Mouse (Mus musculus) heart, postnatal 0 days (tissue): ENCODE data around the gene Ssh2. TPM values are rescaled to one million over a fixed set of nuclear protein-coding genes. Genes with fewer than 3 reads are reported as not detected.
"Not testable (repeated sequence)": the region's sequence is repeated elsewhere in the genome, so short reads cannot be mapped to it uniquely, and the experiment has no call there.

Experiments used
- ATAC-seq: fragments of 200-750 bp; cut with Nextera tagmentation; 2 replicates; pipeline ENCODE4 v1.8.0; 2017; ENCODE audit warnings: low read depth, moderate number of reproducible peaks, moderate library complexity; ENCODE audit not compliant: insufficient read depth
- DNase-seq: peaks from one replicate; pipeline ENCODE4 v3.0.0-alpha.2; 2016; ENCODE audit warnings: low spot score
- H3K27ac ChIP-seq: fragments of 300-500 bp; sonication (generic); 2 replicates; pipeline ENCODE4 v1.5.1; 2014; ENCODE audit warnings: low read depth, mild to moderate bottlenecking
- H3K27me3 ChIP-seq: fragments of 300-500 bp; sonication (generic); 2 replicates; pipeline ENCODE4 v1.6.1; 2014; ENCODE audit warnings: low read length, mixed read lengths; ENCODE audit not compliant: control insufficient read depth, insufficient read depth
- H3K36me3 ChIP-seq: fragments of 300-500 bp; sonication (generic); replicated peaks from 2 replicates; pipeline ENCODE4 v1.6.1; 2014; ENCODE audit warnings: low read length, mixed read lengths; ENCODE audit not compliant: control insufficient read depth, insufficient read depth
- H3K4me1 ChIP-seq: fragments of 300-500 bp; sonication (generic); 2 replicates; pipeline ENCODE4 v1.6.1; 2014; ENCODE audit warnings: antibody characterized with exemption; ENCODE audit not compliant: control insufficient read depth, insufficient read depth
- H3K4me2 ChIP-seq: fragments of 300-500 bp; sonication (generic); 2 replicates; pipeline ENCODE4 v1.6.1; 2014; ENCODE audit warnings: low read depth, mild to moderate bottlenecking, low read length, moderate library complexity
- H3K4me3 ChIP-seq: fragments of 300-500 bp; sonication (generic); 2 replicates; pipeline ENCODE4 v1.5.1; 2014; ENCODE audit warnings: low read depth, low read length
- H3K9ac ChIP-seq: fragments of 300-500 bp; sonication (generic); replicated peaks from 2 replicates; pipeline ENCODE4 v1.6.1; 2014; ENCODE audit warnings: low read depth, low read length, mixed read lengths
- H3K9me3 ChIP-seq: fragments of 300-500 bp; sonication (generic); replicated peaks from 2 replicates; pipeline ENCODE4 v1.6.1; 2016; ENCODE audit warnings: low read length; ENCODE audit not compliant: control insufficient read depth
- CTCF ChIP-seq: IDR thresholded peaks from 2 replicates; pipeline ENCODE4 v1.5.1; 2016; ENCODE audit warnings: antibody characterized with exemption, control low read depth, low read depth
- EP300 ChIP-seq: IDR thresholded peaks from 2 replicates; pipeline ENCODE4 v1.6.1; 2016; ENCODE audit warnings: antibody characterized with exemption, low read depth
- WGBS: fragments of 180-500 bp; shearing (Covaris S2); extraction: QIAGEN DNeasy Blood & Tissue Kit; methylation state at CpG from one replicate; pipeline ENCODE4 v1.1.7; 2014; 5-methylcytosine and 5-hydroxymethylcytosine counted together
- polyA plus RNA-seq: library from polyadenylated mRNA; unstranded; fragments of >200 nt; fragmentation: Nextera tagmentation; extraction: Ambion mirVana; gene quantifications from 2 replicates; pipeline ENCODE4 v1.2.1, GENCODE M21; 2015
- total RNA-seq: library from RNA; depleted of rRNA; stranded (reverse); fragments of >200 nt; gene quantifications from 2 replicates; pipeline ENCODE4 v1.2.3, GENCODE M21; 2014; ENCODE audit warnings: low replicate concordance

Ssh2 gene
- total and polyA plus RNA-seq, 2 experiments from 2014 or later: 21.0 to 60.6 TPM

DNA sequence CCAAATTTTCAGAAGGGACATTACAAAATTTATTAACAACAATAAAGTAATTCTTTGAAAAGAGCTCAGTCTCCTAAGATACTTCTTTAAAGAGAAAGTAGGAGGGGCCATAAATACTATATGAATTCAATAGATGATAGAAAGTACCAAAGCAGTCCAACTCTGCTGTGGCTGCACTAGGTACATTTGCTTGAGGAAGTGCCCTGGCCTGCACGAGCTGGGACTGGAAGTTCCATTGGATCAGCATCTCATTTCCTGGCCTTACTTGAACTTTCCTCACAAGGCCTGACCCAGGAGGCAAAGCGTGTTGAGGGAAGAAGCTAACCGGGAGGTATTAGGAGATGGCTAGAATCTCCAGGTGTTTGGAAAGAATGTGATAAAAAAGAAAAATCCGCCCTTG, 75.4 kb downstream of the Ssh2 start:
- H3K27me3 ChIP-seq: no peaks in the 10 kb centered on the region
- no peaks in the 10 kb centered on the region for H3K36me3 ChIP-seq
- no peaks in the 10 kb centered on the region for H3K4me1 ChIP-seq
- TF ChIP-seq EP300: no peak
- no peak for TF ChIP-seq CTCF
- ATAC-seq (no peak), DNase-seq (no peak)
- no peak overlapping the region for H3K9ac ChIP-seq
- no peak overlapping the region for H3K27ac ChIP-seq
- H3K4me3 ChIP-seq: no peak overlapping the region
- 73% methylated on average over 4 of the region's 4 CpGs for WGBS
- no peak overlapping the region for H3K4me2 ChIP-seq
- H3K9me3 ChIP-seq: no peaks in the 10 kb centered on the region

DNA sequence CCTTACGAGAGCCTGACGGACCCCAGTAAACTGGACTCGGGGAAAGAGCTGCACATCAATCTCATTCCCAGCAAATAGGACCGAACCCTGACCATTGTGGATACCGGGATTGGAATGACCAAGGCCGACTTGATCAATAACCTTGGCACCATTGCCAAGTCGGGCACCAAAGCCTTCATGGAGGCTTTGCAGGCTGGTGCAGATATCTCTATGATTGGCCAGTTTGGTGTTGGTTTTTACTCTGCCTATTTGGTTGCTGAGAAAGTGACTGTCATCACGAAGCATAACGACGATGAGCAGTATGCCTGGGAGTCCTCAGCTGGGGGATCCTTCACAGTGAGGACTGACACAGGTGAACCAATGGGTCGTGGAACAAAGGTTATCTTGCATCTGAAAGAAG, 77.6 kb downstream of the Ssh2 start:
- H3K9ac ChIP-seq: not testable (repeated sequence)

DNA sequence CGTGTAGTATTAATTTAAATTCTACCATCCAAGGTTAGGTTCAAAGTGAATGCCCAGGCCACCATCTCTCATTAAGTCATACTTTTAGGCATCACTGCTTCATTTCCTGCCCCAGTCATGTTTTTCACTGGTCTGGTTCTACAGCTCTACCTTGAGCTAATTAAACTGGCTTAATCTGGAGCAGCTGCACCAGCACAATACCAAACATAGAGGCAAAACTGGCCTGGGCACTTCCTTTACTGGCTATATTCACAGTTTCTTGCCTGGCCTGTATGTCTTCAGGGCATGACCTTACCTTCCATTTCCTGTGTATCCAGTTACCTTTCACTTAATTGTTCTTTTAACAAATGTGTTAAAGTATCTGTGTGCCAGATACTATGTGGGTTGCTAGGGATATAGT, 81.2 kb downstream of the Ssh2 start:
- Histone ChIP-seq H3K27me3 (no peaks in the 10 kb centered on the region), H3K4me2 (no peak overlapping the region), H3K9ac (no peak overlapping the region), H3K4me3 (no peak overlapping the region), H3K9me3 (no peaks in the 10 kb centered on the region), H3K4me1 (no peaks in the 10 kb centered on the region), H3K36me3 (no peaks in the 10 kb centered on the region), H3K27ac (no peak overlapping the region)
- 92% methylated on average over 1 of the region's 1 CpGs for WGBS
- TF ChIP-seq EP300: no peak
- no peak for TF ChIP-seq CTCF
- DNase-seq (no peak), ATAC-seq (no peak)

More for the DNA sequence above, 77.6 kb downstream of the Ssh2 start:
- not testable (repeated sequence) for H3K36me3 ChIP-seq, DNase-seq, ATAC-seq, H3K4me3 ChIP-seq, H3K27ac ChIP-seq, H3K9me3 ChIP-seq, H3K27me3 ChIP-seq, H3K4me1 ChIP-seq, H3K4me2 ChIP-seq
- 91% methylated on average over 7 of the region's 11 CpGs for WGBS

DNA sequence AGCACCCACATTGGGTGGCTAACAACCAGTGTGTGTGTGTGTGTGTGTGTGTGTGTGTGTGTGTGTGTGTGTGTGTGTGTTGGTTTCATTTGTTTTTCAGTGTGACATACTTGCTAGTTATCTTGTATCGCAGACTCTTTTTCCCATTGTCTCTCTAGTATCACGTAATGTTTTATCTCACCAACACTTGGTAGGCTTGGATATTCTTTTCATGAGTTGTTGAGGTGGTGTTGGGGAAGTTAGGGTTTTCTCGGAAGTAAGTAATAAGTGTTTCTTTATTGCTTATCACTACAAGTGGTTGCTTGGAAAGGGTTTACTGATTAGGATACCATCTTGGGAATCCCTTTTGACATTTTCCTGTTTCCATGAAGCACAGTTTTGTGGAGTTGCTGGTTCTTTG, 91.1 kb downstream of the Ssh2 start:
- no peak overlapping the region for H3K27ac ChIP-seq
- no peak for TF ChIP-seq CTCF
- TF ChIP-seq EP300: no peak
- H3K27me3 ChIP-seq: no peaks in the 10 kb centered on the region
- no peak overlapping the region for H3K4me2 ChIP-seq
- no peaks in the 10 kb centered on the region for H3K4me1 ChIP-seq
- H3K4me3 ChIP-seq: no peak overlapping the region
- 50% methylated on average over 3 of the region's 3 CpGs for WGBS
- DNase-seq (no peak), ATAC-seq (no peak)
- no peak overlapping the region for H3K9ac ChIP-seq
- H3K9me3 ChIP-seq: no peaks in the 10 kb centered on the region
- no peaks in the 10 kb centered on the region for H3K36me3 ChIP-seq

DNA sequence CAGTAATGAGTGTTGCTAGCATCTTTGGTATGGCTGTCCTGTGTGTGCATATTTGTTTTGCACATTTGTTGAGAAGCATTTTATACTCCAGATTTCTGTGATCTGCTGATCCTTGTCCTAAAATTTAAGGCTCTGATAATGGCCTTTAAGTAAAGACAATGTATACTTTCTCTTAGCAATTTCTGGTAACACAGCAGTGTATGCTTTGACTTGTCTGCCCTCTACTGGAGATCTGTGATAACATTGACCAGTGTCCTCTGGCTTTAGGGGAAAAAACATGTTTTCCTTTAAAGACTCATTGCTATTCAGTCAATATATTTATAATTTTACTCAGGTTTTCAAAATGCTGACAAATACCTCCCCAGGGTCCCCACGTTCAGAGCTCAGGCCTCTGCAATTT, 92.4 kb downstream of the Ssh2 start:
- ATAC-seq: no peak
- Histone ChIP-seq H3K36me3 (no peaks in the 10 kb centered on the region), H3K9me3 (no peaks in the 10 kb centered on the region), H3K9ac (no peak overlapping the region), H3K4me2 (no peak overlapping the region), H3K27me3 (no peaks in the 10 kb centered on the region), H3K4me1 (no peaks in the 10 kb centered on the region), H3K4me3 (no peak overlapping the region), H3K27ac (no peak overlapping the region)
- WGBS: 3% methylated on average over 1 of the region's 1 CpGs
- TF ChIP-seq EP300 (no peak), CTCF (peak; percentile 77)
- DNase-seq: peak; percentile 44

DNA sequence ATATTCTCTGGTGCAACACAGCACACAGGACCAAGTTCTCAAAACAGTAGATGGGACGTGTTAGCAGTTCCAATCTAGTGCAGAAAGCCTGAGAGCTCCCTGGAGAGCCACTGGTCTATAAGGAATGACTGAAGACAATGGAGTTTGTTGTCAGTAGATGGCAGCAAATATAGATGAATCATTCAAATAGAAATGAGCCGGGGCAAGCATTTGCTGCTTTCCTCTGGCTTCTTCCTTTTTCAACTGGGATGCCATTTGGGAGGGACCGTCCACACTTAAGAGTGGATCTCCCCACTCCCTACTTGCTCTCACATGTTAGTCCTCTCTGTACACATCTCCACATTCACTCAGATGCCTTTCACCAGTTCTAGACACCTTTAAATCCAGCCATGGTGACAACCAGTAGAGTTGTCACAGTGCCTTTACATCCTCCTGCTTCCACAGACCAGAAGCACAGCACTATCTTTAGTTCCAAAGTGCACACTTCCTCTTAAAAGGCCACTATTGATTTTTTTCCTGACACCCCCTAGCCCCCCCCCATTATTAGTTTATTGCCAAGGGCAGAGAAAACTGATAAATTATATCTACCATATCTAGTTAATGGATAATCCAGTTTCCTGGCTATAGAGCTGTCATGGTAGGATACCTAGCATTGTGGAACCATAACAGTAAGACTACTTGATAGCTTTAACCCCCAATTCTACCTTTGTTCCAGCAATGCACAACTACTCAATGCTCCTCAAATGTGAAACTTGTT, 101.8 kb downstream of the Ssh2 start:
- H3K36me3 ChIP-seq: no peaks in the 10 kb centered on the region; the same call in 1 of the 2 replicates
- H3K4me2 ChIP-seq: no peak overlapping the region
- TF ChIP-seq CTCF (peak; percentile 62), EP300 (no peak)
- ATAC-seq (peak; percentile 44; the same call in 1 of the 2 replicates), DNase-seq (peak; percentile 78)
- H3K9ac ChIP-seq: no peak overlapping the region
- H3K27me3 ChIP-seq: no peaks in the 10 kb centered on the region
- WGBS: 19% methylated on average over 3 of the region's 3 CpGs
- no peaks in the 10 kb centered on the region for H3K9me3 ChIP-seq
- H3K27ac ChIP-seq: no peak overlapping the region
- H3K4me3 ChIP-seq: no peak overlapping the region
- H3K4me1 ChIP-seq: no peaks in the 10 kb centered on the region
